Mouse (Mus musculus): ENCODE data around the gene Cst6. TPM values are rescaled to one million over a fixed set of nuclear protein-coding genes. Genes with fewer than 3 reads are reported as not detected.

Gene Cst6
- polyA plus RNA-seq, 1 experiment from 2014 or later: 15.9 TPM

GRCm38 (mm10) chr19:5372724-5373123 is 23.4 kb upstream of the Cst6 start:
- ATAC-seq: no peak
- Histone ChIP-seq H3K4me3 (replicated peaks) (no peak overlapping the region), H3K27me3 (replicated peaks) (no peaks in the 10 kb centered on the region), H3K36me3 (peaks cover 38% of the 10 kb centered on the region), H3K4me1 (replicated peaks) (peaks cover 9% of the 10 kb centered on the region), H3K9me3 (no peaks in the 10 kb centered on the region), H3K27ac (no peak overlapping the region), H3K4me2 (replicated peaks) (no peak overlapping the region), H3K9ac (no peak overlapping the region)
- 91% methylated on average over 7 of the region's 7 CpGs for WGBS

GRCm38 (mm10) chr19:5370932-5371331 is 21.6 kb upstream of the Cst6 start:
- H3K4me2 ChIP-seq (replicated peaks): no peak overlapping the region
- no peak overlapping the region for H3K9ac ChIP-seq
- no peaks in the 10 kb centered on the region for H3K27me3 ChIP-seq (replicated peaks)
- no peak for ATAC-seq
- H3K4me1 ChIP-seq (replicated peaks): peaks cover 12% of the 10 kb centered on the region
- H3K4me3 ChIP-seq (replicated peaks): no peak overlapping the region
- H3K27ac ChIP-seq: no peak overlapping the region
- peaks cover 38% of the 10 kb centered on the region for H3K36me3 ChIP-seq
- WGBS: 82% methylated on average over 3 of the region's 3 CpGs
- no peaks in the 10 kb centered on the region for H3K9me3 ChIP-seq

GRCm38 (mm10) chr19:5367455-5367854 is 18.1 kb upstream of the Cst6 start:
- no peak for ATAC-seq
- Histone ChIP-seq H3K9ac (peak overlapping the region; percentile 76), H3K9me3 (no peaks in the 10 kb centered on the region)

GRCm38 (mm10) chr19:5367053-5367359 is 17.6 kb upstream of the Cst6 start, which contains the start of gene Banf1:
Gene Banf1, minus strand, starts transcription at chr19:5367168.
- H3K4me2 ChIP-seq (replicated peaks): peak within 1 kb of the TSS; percentile 92
- peak within 1 kb of the TSS; percentile 94 for H3K27ac ChIP-seq
- H3K36me3 ChIP-seq: peaks cover 41% of the 10 kb centered on the region
- under 1% methylated on average over 33 of the region's 33 CpGs for WGBS
- H3K9ac ChIP-seq: peak within 1 kb of the TSS; percentile 76
- H3K27me3 ChIP-seq (replicated peaks): no peaks in the 10 kb centered on the region
- peak within 1 kb of the TSS; percentile 77 for H3K4me3 ChIP-seq (replicated peaks)
- no peaks in the 10 kb centered on the region for H3K9me3 ChIP-seq
- ATAC-seq: no peak; the same call in 1 of the 2 replicates
- peaks cover 22% of the 10 kb centered on the region for H3K4me1 ChIP-seq (replicated peaks)

More at GRCm38 (mm10) chr19:5367455-5367854, 18.1 kb upstream of the Cst6 start:
- H3K4me1 ChIP-seq (replicated peaks): peaks cover 22% of the 10 kb centered on the region
- H3K27me3 ChIP-seq (replicated peaks): no peaks in the 10 kb centered on the region
- peak overlapping the region; percentile 77 for H3K4me3 ChIP-seq (replicated peaks)
- H3K4me2 ChIP-seq (replicated peaks): peak overlapping the region; percentile 92
- whole genome bisulfite sequencing: 9% methylated on average over 11 of the region's 11 CpGs
- peaks cover 43% of the 10 kb centered on the region for H3K36me3 ChIP-seq
- H3K27ac ChIP-seq: peak overlapping the region; percentile 94

- Histone ChIP-seq H3K9ac (peak within 1 kb of the TSS; percentile 76), H3K36me3 (peaks cover 41% of the 10 kb centered on the region), H3K4me2 (replicated peaks) (peak within 1 kb of the TSS; percentile 92), H3K4me3 (replicated peaks) (peak within 1 kb of the TSS; percentile 77), H3K27ac (peak within 1 kb of the TSS; percentile 94), H3K9me3 (no peaks in the 10 kb centered on the region), H3K27me3 (replicated peaks) (no peaks in the 10 kb centered on the region), H3K4me1 (replicated peaks) (peaks cover 22% of the 10 kb centered on the region)
- ATAC-seq: peak; percentile 97
- under 1% methylated on average over 77 of the region's 92 CpGs for WGBS
These were observed 17.0 kb upstream of the Cst6 start, which contains the start of gene Eif1ad for GRCm38 (mm10) chr19:5366175-5367052. Gene Eif1ad, plus strand, starts transcription at chr19:5366741.

- Histone ChIP-seq H3K9me3 (no peaks in the 10 kb centered on the region), H3K27me3 (replicated peaks) (no peaks in the 10 kb centered on the region), H3K4me1 (replicated peaks) (peaks cover 22% of the 10 kb centered on the region), H3K9ac (peak overlapping the region; percentile 76), H3K27ac (peak overlapping the region; percentile 94), H3K36me3 (peaks cover 37% of the 10 kb centered on the region), H3K4me3 (replicated peaks) (peak overlapping the region; percentile 77), H3K4me2 (replicated peaks) (peak overlapping the region; percentile 92)
- 15% methylated on average over 11 of the region's 11 CpGs for WGBS
- ATAC-seq: no peak
These were observed 16.4 kb upstream of the Cst6 start for GRCm38 (mm10) chr19:5365751-5366150.

GRCm38 (mm10) chr19:5364124-5364523 is 14.8 kb upstream of the Cst6 start:
- H3K4me2 ChIP-seq (replicated peaks): no peak overlapping the region
- 71% methylated on average over 2 of the region's 2 CpGs for WGBS
- no peak for ATAC-seq
- no peak overlapping the region for H3K27ac ChIP-seq
- peaks cover 21% of the 10 kb centered on the region for H3K36me3 ChIP-seq
- peaks cover 22% of the 10 kb centered on the region for H3K4me1 ChIP-seq (replicated peaks)
- H3K9me3 ChIP-seq: no peaks in the 10 kb centered on the region
- no peaks in the 10 kb centered on the region for H3K27me3 ChIP-seq (replicated peaks)
- H3K4me3 ChIP-seq (replicated peaks): no peak overlapping the region
- H3K9ac ChIP-seq: no peak overlapping the region

- Histone ChIP-seq H3K27ac (no peak overlapping the region), H3K27me3 (replicated peaks) (no peaks in the 10 kb centered on the region), H3K4me1 (replicated peaks) (peaks cover 11% of the 10 kb centered on the region), H3K4me3 (replicated peaks) (no peak overlapping the region), H3K9me3 (no peaks in the 10 kb centered on the region), H3K9ac (no peak overlapping the region), H3K4me2 (replicated peaks) (no peak overlapping the region), H3K36me3 (peaks cover 16% of the 10 kb centered on the region)
- 84% methylated on average over 2 of the region's 2 CpGs for WGBS
- ATAC-seq: no peak
These were observed 12.8 kb upstream of the Cst6 start for GRCm38 (mm10) chr19:5362186-5362585.

- peak; percentile 73 for ATAC-seq
- Histone ChIP-seq H3K36me3 (no peaks in the 10 kb centered on the region), H3K9me3 (no peaks in the 10 kb centered on the region), H3K27me3 (replicated peaks) (no peaks in the 10 kb centered on the region), H3K4me2 (replicated peaks) (no peak overlapping the region), H3K4me1 (replicated peaks) (no peaks in the 10 kb centered on the region), H3K27ac (peak overlapping the region; percentile 40; the same call in 1 of the 2 replicates), H3K9ac (no peak overlapping the region), H3K4me3 (replicated peaks) (no peak overlapping the region)
- WGBS: no CpG with 5 or more reads among the region's 1 CpGs
These were observed 6.7 kb upstream of the Cst6 start for GRCm38 (mm10) chr19:5356080-5356479.

- peak; percentile 57 for ATAC-seq
- WGBS: 59% methylated on average over 2 of the region's 2 CpGs
- Histone ChIP-seq H3K4me1 (replicated peaks) (peaks cover 4% of the 10 kb centered on the region; the same call in 1 of the 2 replicates), H3K9ac (no peak overlapping the region), H3K9me3 (no peaks in the 10 kb centered on the region), H3K4me2 (replicated peaks) (no peak overlapping the region), H3K27ac (no peak overlapping the region), H3K36me3 (no peaks in the 10 kb centered on the region), H3K4me3 (replicated peaks) (no peak overlapping the region), H3K27me3 (replicated peaks) (no peaks in the 10 kb centered on the region)
These were observed 4.2 kb upstream of the Cst6 start for GRCm38 (mm10) chr19:5353609-5354008.

GRCm38 (mm10) chr19:5348526-5349501 is 560 bp downstream of the Cst6 start:
- Histone ChIP-seq H3K27me3 (replicated peaks) (no peaks in the 10 kb centered on the region), H3K27ac (no peak overlapping the region), H3K4me2 (replicated peaks) (peak overlapping the region; percentile 74), H3K36me3 (no peaks in the 10 kb centered on the region), H3K4me1 (replicated peaks) (peaks cover 4% of the 10 kb centered on the region; the same call in 1 of the 2 replicates), H3K9me3 (no peaks in the 10 kb centered on the region), H3K4me3 (replicated peaks) (peak overlapping the region; percentile 40), H3K9ac (peak overlapping the region; percentile 49)
- ATAC-seq: peak; percentile 86
- 5% methylated on average over 34 of the region's 34 CpGs for WGBS

- peaks cover 4% of the 10 kb centered on the region; the same call in 1 of the 2 replicates for H3K4me1 ChIP-seq (replicated peaks)
- H3K36me3 ChIP-seq: no peaks in the 10 kb centered on the region
- H3K4me2 ChIP-seq (replicated peaks): no peak overlapping the region
- no peak overlapping the region for H3K9ac ChIP-seq
- H3K4me3 ChIP-seq (replicated peaks): no peak overlapping the region
- WGBS: 79% methylated on average over 6 of the region's 6 CpGs
- no peaks in the 10 kb centered on the region for H3K9me3 ChIP-seq
- no peak overlapping the region for H3K27ac ChIP-seq
- H3K27me3 ChIP-seq (replicated peaks): no peaks in the 10 kb centered on the region
- ATAC-seq: no peak
These were observed 1.3 kb downstream of the Cst6 start for GRCm38 (mm10) chr19:5348064-5348463.

Data from intestine, embryonic 15.5 days (tissue).